Mouse (Mus musculus): ENCODE results near the gene Prr14. TPM values are rescaled to one million over a fixed set of nuclear protein-coding genes. Genes with fewer than 3 reads are reported as not detected.
"Not testable (repeated sequence)": the region's sequence is repeated elsewhere in the genome, so short reads cannot be mapped to it uniquely, and the experiment has no call there.

The Prr14 gene
- total RNA-seq (2014; fragmentation: Nextera tagmentation) (96.7 and 115 TPM in 2 replicates), total RNA-seq (2017) (23.8 and 29.0 TPM in 2 replicates)

DNA sequence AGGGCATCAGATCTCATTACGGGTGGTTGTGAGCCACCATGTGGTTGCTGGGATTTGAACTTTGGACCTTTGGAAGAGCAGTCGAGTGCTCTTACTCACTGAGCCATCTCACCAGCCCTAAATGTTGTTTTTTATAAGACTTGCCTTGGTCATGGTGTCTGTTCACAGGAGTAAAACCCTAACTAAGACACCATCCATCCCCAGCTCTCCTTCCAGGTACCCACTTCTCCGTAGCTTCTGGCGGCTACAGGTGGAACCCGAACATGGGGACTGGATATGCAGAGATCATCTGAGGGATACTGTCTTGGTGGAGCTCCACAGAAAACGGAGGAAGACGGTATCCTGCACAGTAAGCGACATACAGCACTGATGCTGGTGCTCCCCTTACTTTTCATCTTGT is at the start of gene Prr14:
Gene Prr14, plus strand, starts transcription at position 301 of the 400 bp plus-strand sequence.
- not testable (repeated sequence) for ATAC-seq (replicated peaks; ENCODE audit: poor library complexity, severe bottlenecking)

DNA sequence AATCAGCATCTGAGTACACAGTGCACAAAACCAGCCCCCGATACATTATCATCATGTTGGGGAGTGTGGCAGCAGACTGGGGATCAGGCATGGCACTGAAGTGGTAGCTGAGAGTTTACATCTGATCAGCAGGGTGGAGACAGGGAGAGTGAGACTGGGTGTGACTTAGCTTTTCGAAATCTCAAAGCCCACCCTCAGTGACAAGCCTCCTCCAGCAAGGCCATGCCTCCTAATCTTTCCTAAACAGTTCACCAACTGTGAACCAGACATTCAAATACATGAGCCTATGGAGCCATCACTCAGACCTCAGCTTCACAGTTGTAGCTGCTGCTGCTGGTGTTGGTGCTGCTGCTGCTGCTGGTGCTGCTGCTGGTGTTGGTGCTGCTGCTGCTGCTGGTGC is 48.0 kb upstream of the Prr14 start:
- no peak for ATAC-seq (replicated peaks; ENCODE audit: poor library complexity, severe bottlenecking)

- peak; percentile 97 for ATAC-seq (replicated peaks; ENCODE audit: poor library complexity, severe bottlenecking)
Measured at GRCm38 (mm10) chr7:127421388-127422191, 37.8 kb upstream of the Prr14 start, which contains the start of gene Zfp688. Zfp688 (minus strand) TSS chr7:127422068.

DNA sequence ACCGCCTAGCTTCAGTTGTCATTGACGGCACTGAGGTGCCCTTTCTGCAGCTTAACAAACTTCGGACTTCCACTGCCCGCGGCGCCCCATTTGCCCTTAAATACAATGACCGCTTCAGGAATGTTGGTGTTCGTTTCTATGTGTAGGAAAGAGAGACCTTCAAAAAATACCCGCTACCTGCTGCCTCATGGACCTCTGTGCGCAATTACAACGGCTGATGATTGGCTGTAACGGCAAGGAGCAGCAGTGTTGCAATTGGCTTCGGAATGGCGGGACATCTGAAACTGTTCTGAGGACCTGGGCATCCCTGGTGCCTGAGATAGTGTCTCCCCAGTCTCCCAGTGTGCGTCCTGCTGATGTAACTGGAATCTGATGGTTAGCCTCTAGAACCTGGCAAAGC is 37.2 kb upstream of the Prr14 start:
- ATAC-seq (replicated peaks; ENCODE audit: poor library complexity, severe bottlenecking) = peak; percentile 56

GRCm38 (mm10) chr7:127425291-127425690 is 34.1 kb upstream of the Prr14 start:
- no peak for ATAC-seq (replicated peaks; ENCODE audit: poor library complexity, severe bottlenecking)

- no peak for ATAC-seq (replicated peaks; ENCODE audit: poor library complexity, severe bottlenecking)
Measured at GRCm38 (mm10) chr7:127425911-127426310, 33.5 kb upstream of the Prr14 start.

- ATAC-seq (replicated peaks; ENCODE audit: poor library complexity, severe bottlenecking) = no peak
Measured at GRCm38 (mm10) chr7:127426354-127426753, 33.1 kb upstream of the Prr14 start.

GRCm38 (mm10) chr7:127435206-127435605 is 24.2 kb upstream of the Prr14 start:
- ATAC-seq (replicated peaks; ENCODE audit: poor library complexity, severe bottlenecking) = no peak

GRCm38 (mm10) chr7:127437724-127438123 is 21.7 kb upstream of the Prr14 start:
- ATAC-seq (replicated peaks; ENCODE audit: poor library complexity, severe bottlenecking) = 0 out of 2 replicates have a peak, but pooled peaks have one; percentile 27

GRCm38 (mm10) chr7:127443976-127444375 is 15.4 kb upstream of the Prr14 start:
- no peak for ATAC-seq (replicated peaks; ENCODE audit: poor library complexity, severe bottlenecking)

DNA sequence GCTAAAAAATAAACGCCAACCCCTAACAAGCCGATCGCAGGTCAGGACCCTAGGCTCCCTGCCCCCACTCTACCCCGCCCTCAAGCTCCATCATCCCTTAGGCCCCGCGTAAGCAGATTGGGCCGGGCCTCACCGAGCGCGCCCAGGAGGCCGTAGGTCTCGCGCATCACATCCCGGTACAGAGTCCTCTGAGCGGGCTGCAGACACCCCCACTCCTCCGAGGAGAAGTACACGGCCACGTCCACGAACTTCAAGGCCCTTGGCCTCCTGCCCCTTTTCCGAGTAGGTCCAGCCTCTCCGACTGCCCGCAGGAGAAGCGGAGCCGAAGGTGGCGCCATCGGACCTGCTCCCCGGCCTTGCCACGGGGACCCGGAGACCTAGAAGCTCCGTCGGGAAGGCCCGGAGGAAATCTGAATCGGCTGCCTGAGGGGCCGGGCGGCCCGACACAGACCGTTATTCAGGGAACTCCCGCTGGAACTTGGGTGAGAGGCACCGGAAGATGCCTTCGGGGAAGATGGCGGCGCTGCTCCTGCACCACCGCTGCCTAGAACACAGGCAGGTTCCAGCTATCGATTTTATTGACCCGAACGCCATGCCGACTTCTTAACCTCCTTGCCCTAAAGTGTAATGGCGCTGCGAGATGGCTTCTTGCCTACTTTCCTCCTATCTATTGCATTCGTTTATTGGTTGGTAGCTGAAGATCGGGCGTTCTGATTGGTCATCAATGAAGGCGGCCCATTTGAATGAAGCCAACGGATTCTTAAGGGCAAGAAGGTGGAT is 10.7 kb upstream of the Prr14 start, which contains the start of gene Zfp689:
Gene Zfp689, minus strand, starts transcription at position 638 of the 780 bp plus-strand sequence.
- peak; percentile 95 for ATAC-seq (replicated peaks; ENCODE audit: poor library complexity, severe bottlenecking)

GRCm38 (mm10) chr7:127449966-127450365 is 9.4 kb upstream of the Prr14 start:
- ATAC-seq (replicated peaks; ENCODE audit: poor library complexity, severe bottlenecking) = no peak

- ATAC-seq (replicated peaks; ENCODE audit: poor library complexity, severe bottlenecking) = no peak
Measured at GRCm38 (mm10) chr7:127453056-127453455, 6.4 kb upstream of the Prr14 start.

DNA sequence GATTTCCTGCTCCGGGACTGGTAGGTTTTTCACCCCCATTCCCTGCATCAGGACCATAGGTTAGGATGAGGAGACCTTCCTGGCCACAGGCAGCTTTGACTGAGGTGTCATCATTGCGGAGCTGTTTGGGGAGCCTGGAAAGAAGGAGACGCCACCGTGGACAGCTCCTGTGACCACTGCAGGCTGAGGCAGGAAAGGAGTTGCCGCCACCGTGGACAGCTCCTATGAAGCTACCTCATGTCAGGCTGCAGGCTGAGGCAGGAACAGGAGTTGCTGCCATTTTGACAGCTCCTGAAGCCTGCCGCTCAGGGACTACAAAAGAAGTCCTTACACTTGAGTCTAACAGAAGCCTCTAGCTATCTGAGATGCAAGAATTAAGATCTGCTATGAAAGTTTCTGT is 4.5 kb upstream of the Prr14 start:
- ATAC-seq (replicated peaks; ENCODE audit: poor library complexity, severe bottlenecking) = no peak

- ATAC-seq (replicated peaks; ENCODE audit: poor library complexity, severe bottlenecking) = not testable (repeated sequence)
Measured at GRCm38 (mm10) chr7:127458371-127459122, 864 bp upstream of the Prr14 start.

- ATAC-seq (replicated peaks; ENCODE audit: poor library complexity, severe bottlenecking) = no peak
Measured at GRCm38 (mm10) chr7:127465191-127465590, 5.8 kb downstream of the Prr14 start.

DNA sequence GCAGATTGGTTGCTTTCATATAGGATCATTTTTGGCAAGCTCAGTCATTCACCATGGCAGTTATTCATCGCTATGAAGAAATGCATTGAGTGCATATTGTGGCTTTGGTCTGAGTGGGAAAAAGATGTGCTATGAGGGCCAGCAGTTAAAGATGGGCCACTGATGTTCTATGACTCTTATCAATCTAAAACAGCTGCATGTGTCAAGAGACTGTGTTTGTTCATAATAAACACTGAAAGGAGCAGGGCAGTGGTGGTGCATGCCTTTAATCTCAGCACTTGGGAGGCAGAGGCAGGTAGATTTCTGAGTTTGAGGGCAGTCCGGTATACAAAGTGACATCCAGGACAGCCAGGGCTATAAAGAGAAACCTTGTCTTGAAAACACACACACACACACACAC is 6.3 kb downstream of the Prr14 start:
- ATAC-seq (replicated peaks; ENCODE audit: poor library complexity, severe bottlenecking) = not testable (repeated sequence)

GRCm38 (mm10) chr7:127466606-127467005 is 7.2 kb downstream of the Prr14 start:
- no peak for ATAC-seq (replicated peaks; ENCODE audit: poor library complexity, severe bottlenecking)

DNA sequence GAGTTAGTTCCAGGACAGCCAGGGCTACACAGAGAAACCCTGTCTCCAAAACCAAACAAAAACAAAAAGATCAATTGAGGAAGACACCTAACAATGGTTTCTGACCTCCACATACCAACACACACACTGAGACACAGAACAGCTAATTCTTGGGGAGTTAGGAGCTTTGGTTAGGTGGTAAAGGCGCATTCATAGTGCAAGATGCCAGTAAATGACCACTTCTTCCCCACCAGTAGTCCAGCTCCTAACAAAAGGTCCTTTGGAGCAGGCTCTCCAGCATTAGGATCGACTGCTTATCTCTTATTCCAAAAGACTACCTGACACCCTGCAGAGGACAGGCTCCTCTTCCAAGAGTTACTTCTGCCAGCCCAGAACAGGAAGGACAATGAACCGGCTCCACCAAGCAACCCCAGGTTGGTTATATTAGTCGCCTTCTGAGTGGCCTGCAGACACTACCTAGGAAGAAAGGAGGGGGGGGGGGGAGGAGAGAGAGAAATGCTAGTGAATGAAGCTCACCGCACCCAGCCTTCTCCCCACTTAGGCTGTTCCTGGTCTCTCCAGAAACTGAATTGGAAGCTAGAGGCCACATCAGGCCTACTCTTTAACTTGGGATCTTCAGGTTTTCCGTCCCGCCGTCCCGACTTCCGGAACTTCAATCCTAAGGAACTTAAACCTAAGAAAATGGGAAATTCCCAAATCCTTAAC is 10.8 kb downstream of the Prr14 start:
- peak; percentile 6 for ATAC-seq (replicated peaks; ENCODE audit: poor library complexity, severe bottlenecking)

Measured in granulocyte monocyte progenitor cell, adult 5-6 weeks (primary cell).